Mouse (Mus musculus): Measurements from ENCODE around the gene Myog. TPM values are rescaled to one million over a fixed set of nuclear protein-coding genes. Genes with fewer than 3 reads are reported as not detected.

Myog gene
- polyA plus RNA-seq, 1 experiment from 2014 or later = 35.7 TPM

GRCm38 (mm10) chr1:134333371-134334110, 43.8 kb downstream of the Myog start:
- H3K9ac ChIP-seq = no peak overlapping the region
- H3K4me3 ChIP-seq = no peak overlapping the region
- H3K9me3 ChIP-seq = no peaks in the 10 kb centered on the region
- no peak overlapping the region for H3K4me2 ChIP-seq (replicated peaks)
- H3K4me1 ChIP-seq = peaks cover 4% of the 10 kb centered on the region; the same call in 1 of the 2 replicates
- WGBS = 84% methylated on average over 9 of the region's 10 CpGs
- H3K27me3 ChIP-seq (replicated peaks) = no peaks in the 10 kb centered on the region
- ATAC-seq (ENCODE audit: low FRiP score, low read depth) = no peak
- H3K27ac ChIP-seq = no peak overlapping the region
- H3K36me3 ChIP-seq = no peaks in the 10 kb centered on the region

- Histone ChIP-seq H3K27ac (no peak overlapping the region), H3K4me3 (no peak overlapping the region), H3K4me1 (peaks cover 4% of the 10 kb centered on the region; the same call in 1 of the 2 replicates), H3K4me2 (replicated peaks) (no peak overlapping the region), H3K36me3 (no peaks in the 10 kb centered on the region), H3K9ac (no peak overlapping the region), H3K9me3 (no peaks in the 10 kb centered on the region), H3K27me3 (replicated peaks) (no peaks in the 10 kb centered on the region)
- no peak for ATAC-seq (ENCODE audit: low FRiP score, low read depth)
- 81% methylated on average over 7 of the region's 7 CpGs for WGBS
Measured at GRCm38 (mm10) chr1:134334111-134334827, 44.5 kb downstream of the Myog start.

DNA sequence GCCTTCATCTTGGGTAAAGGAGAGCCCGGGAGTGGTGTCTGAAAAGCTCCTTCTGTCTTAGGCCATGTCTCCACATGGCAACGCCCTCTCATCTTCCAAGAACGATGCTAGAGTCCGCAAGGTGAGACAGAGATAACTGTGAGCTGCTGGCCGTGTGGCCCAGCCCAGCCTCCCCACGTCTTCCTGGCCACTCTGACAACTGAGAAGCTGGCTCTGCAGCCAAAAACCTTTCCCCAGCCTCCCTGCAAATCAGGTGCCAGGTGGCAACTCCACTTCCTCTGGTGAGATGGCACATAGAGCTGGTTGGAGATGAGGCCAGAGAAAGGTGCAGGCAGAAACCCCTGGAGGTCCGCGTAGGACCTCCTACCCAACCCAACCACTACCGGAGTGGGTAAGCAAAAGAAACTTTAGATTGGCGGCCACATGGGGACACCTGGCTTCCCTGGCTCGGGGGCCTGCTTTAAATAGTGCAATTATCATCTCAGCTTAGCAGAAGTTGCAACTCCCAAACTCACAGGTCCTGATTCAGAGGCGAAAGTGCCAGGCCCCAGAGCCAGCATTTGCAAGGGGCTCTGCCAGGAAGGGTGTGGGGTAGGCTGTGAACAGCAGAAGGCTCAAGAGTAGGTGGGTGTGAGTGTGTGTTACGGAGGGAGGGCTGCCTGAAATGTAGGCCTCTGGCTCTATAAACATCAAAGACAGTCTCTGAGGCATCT, 45.6 kb downstream of the Myog start:
- Histone ChIP-seq H3K4me1 (peaks cover 4% of the 10 kb centered on the region; the same call in 1 of the 2 replicates), H3K36me3 (no peaks in the 10 kb centered on the region), H3K4me3 (no peak overlapping the region), H3K27ac (no peak overlapping the region), H3K9ac (no peak overlapping the region), H3K27me3 (replicated peaks) (no peaks in the 10 kb centered on the region), H3K9me3 (no peaks in the 10 kb centered on the region), H3K4me2 (replicated peaks) (no peak overlapping the region)
- ATAC-seq (ENCODE audit: low FRiP score, low read depth) = no peak
- 79% methylated on average over 13 of the region's 13 CpGs for WGBS

GRCm38 (mm10) chr1:134335924-134336810, 46.4 kb downstream of the Myog start:
- no peak for ATAC-seq (ENCODE audit: low FRiP score, low read depth)
- Histone ChIP-seq H3K9me3 (no peaks in the 10 kb centered on the region), H3K9ac (no peak overlapping the region), H3K4me3 (no peak overlapping the region), H3K27ac (no peak overlapping the region), H3K4me1 (peaks cover 4% of the 10 kb centered on the region; the same call in 1 of the 2 replicates), H3K27me3 (replicated peaks) (no peaks in the 10 kb centered on the region), H3K36me3 (no peaks in the 10 kb centered on the region), H3K4me2 (replicated peaks) (no peak overlapping the region)
- 85% methylated on average over 12 of the region's 12 CpGs for WGBS

- H3K27ac ChIP-seq = no peak overlapping the region
- H3K9me3 ChIP-seq = no peaks in the 10 kb centered on the region
- no peak overlapping the region for H3K4me3 ChIP-seq
- ATAC-seq (ENCODE audit: low FRiP score, low read depth) = no peak
- no peaks in the 10 kb centered on the region for H3K36me3 ChIP-seq
- H3K27me3 ChIP-seq (replicated peaks) = no peaks in the 10 kb centered on the region
- 89% methylated on average over 11 of the region's 11 CpGs for WGBS
- H3K9ac ChIP-seq = no peak overlapping the region
- H3K4me1 ChIP-seq = peaks cover 4% of the 10 kb centered on the region; the same call in 1 of the 2 replicates
- no peak overlapping the region for H3K4me2 ChIP-seq (replicated peaks)
Measured at GRCm38 (mm10) chr1:134336958-134337710, 47.3 kb downstream of the Myog start.

- Histone ChIP-seq H3K9ac (no peak overlapping the region), H3K4me1 (peaks cover 8% of the 10 kb centered on the region), H3K4me2 (replicated peaks) (no peak overlapping the region), H3K4me3 (no peak overlapping the region), H3K27me3 (replicated peaks) (no peaks in the 10 kb centered on the region), H3K9me3 (no peaks in the 10 kb centered on the region), H3K27ac (no peak overlapping the region), H3K36me3 (no peaks in the 10 kb centered on the region)
- 94% methylated on average over 7 of the region's 7 CpGs for WGBS
- no peak for ATAC-seq (ENCODE audit: low FRiP score, low read depth)
Measured at GRCm38 (mm10) chr1:134339162-134339561, 49.4 kb downstream of the Myog start.

- ATAC-seq (ENCODE audit: low FRiP score, low read depth) = no peak
- Histone ChIP-seq H3K9ac (no peak overlapping the region), H3K27ac (no peak overlapping the region), H3K9me3 (no peaks in the 10 kb centered on the region), H3K36me3 (no peaks in the 10 kb centered on the region), H3K4me3 (no peak overlapping the region), H3K4me1 (peaks cover 14% of the 10 kb centered on the region), H3K4me2 (replicated peaks) (no peak overlapping the region), H3K27me3 (replicated peaks) (no peaks in the 10 kb centered on the region)
- WGBS = 92% methylated on average over 18 of the region's 18 CpGs
Measured at GRCm38 (mm10) chr1:134339757-134340619, 50.2 kb downstream of the Myog start.

DNA sequence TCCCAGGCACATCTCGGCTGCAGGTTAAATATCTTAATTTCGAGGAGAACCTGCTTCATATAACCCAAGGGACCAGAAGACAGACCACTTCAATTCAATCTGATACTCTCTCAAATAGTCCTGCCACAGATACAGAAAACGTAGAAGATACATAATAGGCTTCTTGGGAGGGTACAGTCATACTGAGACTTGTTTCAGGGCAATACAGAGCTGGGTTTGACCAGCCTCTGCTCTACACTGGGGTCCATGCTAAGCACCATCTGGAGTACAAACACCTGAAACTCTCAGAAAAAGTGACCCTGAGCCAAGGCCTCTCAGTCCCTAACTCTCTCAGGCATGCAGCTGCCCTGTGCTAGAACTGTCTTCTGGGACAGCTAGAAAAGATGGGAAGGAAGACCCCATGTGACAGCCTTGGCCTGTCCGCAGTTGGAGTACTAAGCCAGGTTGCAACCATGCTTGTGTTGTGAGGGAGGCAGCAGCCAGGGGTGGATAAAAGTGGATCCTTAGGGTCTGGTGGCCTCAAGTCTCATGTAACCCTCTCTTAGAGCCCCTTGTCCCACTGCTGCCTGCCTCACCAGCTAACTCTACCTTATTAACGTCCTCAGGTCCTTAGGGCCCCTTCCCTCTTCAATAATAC, 52.0 kb downstream of the Myog start:
- Histone ChIP-seq H3K4me1 (peaks cover 14% of the 10 kb centered on the region), H3K9ac (no peak overlapping the region), H3K36me3 (peaks cover 11% of the 10 kb centered on the region), H3K27me3 (replicated peaks) (no peaks in the 10 kb centered on the region), H3K9me3 (no peaks in the 10 kb centered on the region), H3K4me3 (no peak overlapping the region), H3K4me2 (replicated peaks) (no peak overlapping the region), H3K27ac (no peak overlapping the region)
- 80% methylated on average over 5 of the region's 5 CpGs for WGBS
- no peak for ATAC-seq (ENCODE audit: low FRiP score, low read depth)
